Mouse (Mus musculus): ENCODE data around the gene Gm5799.
"Not testable (repeated sequence)": the region's sequence is repeated elsewhere in the genome, so short reads cannot be mapped to it uniquely, and the experiment has no call there.

- TF ChIP-seq GATA1 (IDR thresholded peaks at IDR 0.05; ENCODE audit: borderline replicate concordance, low read length); FLI1 (IDR thresholded peaks at IDR 0.05; ENCODE audit: low read length): not testable (repeated sequence)
These were observed 8.9 kb downstream of the Gm5799 start for GRCm38 (mm10) chr14:43552271-43552670.
